Mouse (Mus musculus) heart, adult 2 months (tissue): ENCODE measurements around the gene Rnf19b.

Experiments used
- CTCF ChIP-seq: fragments of 200-600 bp; IDR thresholded peaks from 2 replicates; pipeline ENCODE4 v1.8.1; 2022; ENCODE audit warnings: antibody characterized with exemption, mild to moderate bottlenecking, moderate library complexity
- EP300 ChIP-seq: fragments of 200-500 bp; IDR thresholded peaks from 2 replicates; pipeline ENCODE4 v1.6.1; 2011; ENCODE audit warnings: low read depth, low read length, control low read depth; ENCODE audit not compliant: insufficient read depth
- POLR2A ChIP-seq: fragments of 200-500 bp; IDR thresholded peaks from 2 replicates; pipeline ENCODE4 v1.6.1; 2011; ENCODE audit warnings: mild to moderate bottlenecking, low read depth, low read length, control low read depth; ENCODE audit not compliant: insufficient read depth

- TF ChIP-seq CTCF (no peak), EP300 (no peak), POLR2A (no peak)
Measured at GRCm38 (mm10) chr4:129059922-129060321, 1.9 kb downstream of the Rnf19b start.
